ENCODE assay signal across 18 mouse cellular contexts in genomic region chr5:111996806-111997205, GRCm38 (mm10).
"Had no signal": no experiment of that assay in that cellular context is flagged by ENCODE, and none has a peak within 500 bp of the region (broad histone marks: within the 10 kb centered on the region; RNA-seq: fewer than 3 reads in every experiment).

No protein-coding gene starts in this region.

- H3K9ac ChIP-seq: liver, embryonic 13.5 days; neural tube, embryonic 13.5 days had no signal

- H3K4me2 ChIP-seq: liver, embryonic 13.5 days; midbrain, embryonic 11.5 days; neural tube, embryonic 13.5 days had no signal

- H3K36me3 ChIP-seq: liver, embryonic 13.5 days; neural tube, embryonic 13.5 days had no signal

- H3K9me3 ChIP-seq: liver, embryonic 13.5 days; neural tube, embryonic 13.5 days had no signal

- H3K4me3 ChIP-seq: layer of hippocampus, adult 2 months; left cerebral cortex, adult 2 months; liver, embryonic 13.5 days; myocyte; neural tube, embryonic 13.5 days had no signal

- H3K27ac ChIP-seq: kidney, postnatal 0 days; layer of hippocampus, adult 2 months; left cerebral cortex, adult 2 months; liver, embryonic 13.5 days; neural tube, embryonic 13.5 days had no signal

- DNase-seq: kidney, adult 2 months; kidney, postnatal 25 days; layer of hippocampus, adult 9-11 months; liver, embryonic 13.5 days; lung, adult 2 months; lung, postnatal 14 days; lung, postnatal 4 days; midbrain, embryonic 14.5 days; right cerebral cortex, adult 18-20 months; right cerebral cortex, postnatal 14 days; right cerebral cortex, postnatal 4 days; thymus, postnatal 25 days had no signal

- H3K4me1 ChIP-seq: liver, embryonic 13.5 days had no signal
